Mouse (Mus musculus) frontal cortex, postnatal 36 days (tissue): Measurements from ENCODE around the gene Samsn1.
"Not testable (repeated sequence)": the region's sequence is repeated elsewhere in the genome, so short reads cannot be mapped to it uniquely, and the experiment has no call there.

Source experiments
- DNase-seq, 2 experiments: peaks; one replicate each; pipeline ENCODE4 v3.0.0; 2022; ENCODE audit warnings: low spot score in 2 of 2

The Samsn1 gene

DNA sequence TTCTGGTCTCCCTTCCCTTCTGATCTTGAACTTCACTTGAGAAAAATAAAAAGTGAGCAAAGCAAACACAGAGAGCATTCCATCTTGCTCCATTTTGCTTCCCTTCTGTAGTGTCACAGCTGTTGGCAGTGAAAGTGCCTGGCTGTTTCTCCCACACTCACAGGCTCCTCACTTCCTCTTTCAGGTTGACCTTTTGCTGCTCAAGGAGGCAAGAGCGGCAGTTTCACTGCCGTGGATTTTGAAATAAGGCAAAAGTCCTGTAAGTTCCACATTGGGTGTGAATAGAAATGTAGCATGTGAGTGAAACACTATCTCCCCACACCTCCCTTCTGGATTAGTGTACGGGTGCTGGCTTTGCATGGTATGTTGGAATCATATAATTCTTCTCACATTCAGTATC lies 144.9 kb downstream of the Samsn1 start:
- no peak for DNase-seq

DNA sequence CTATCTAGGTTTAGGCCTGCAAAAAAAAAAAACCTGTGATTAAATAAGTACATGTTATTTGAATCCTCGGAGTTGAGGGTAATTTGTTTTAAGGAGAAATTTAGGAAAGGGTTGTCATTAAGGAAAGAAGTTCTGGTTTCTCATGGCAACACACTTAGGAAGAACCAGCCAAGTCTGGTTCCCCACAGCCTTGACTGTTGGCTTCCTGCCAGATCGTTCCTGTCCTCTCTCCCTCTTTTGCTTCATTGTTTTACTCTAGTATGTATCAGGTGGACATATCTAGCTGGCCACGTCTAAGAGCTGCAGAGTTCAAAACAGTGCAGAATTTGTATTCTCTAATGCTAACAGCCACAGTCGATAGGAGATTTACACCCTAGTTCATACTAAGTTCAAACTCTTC lies 146.2 kb downstream of the Samsn1 start:
- DNase-seq = no peak

DNA sequence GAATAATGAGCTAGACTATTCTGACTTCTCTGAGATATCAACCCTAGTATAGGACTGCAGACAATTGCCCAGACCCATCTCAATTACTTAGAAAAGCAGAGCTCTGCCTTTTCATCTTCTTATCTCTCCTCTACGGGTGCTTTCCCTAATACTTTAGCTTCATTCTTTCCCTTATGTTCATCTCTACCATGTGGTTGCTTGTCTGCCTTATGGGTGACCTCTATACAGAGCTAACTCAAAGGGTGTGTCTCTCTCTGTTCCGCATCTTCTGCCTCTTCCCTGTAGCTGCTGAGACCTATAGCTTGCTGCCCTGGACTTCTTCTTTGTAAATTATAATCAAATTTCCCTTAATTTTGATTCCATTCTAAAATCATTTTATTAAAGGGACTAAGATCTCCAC lies 147.6 kb downstream of the Samsn1 start:
- DNase-seq = no peak

DNA sequence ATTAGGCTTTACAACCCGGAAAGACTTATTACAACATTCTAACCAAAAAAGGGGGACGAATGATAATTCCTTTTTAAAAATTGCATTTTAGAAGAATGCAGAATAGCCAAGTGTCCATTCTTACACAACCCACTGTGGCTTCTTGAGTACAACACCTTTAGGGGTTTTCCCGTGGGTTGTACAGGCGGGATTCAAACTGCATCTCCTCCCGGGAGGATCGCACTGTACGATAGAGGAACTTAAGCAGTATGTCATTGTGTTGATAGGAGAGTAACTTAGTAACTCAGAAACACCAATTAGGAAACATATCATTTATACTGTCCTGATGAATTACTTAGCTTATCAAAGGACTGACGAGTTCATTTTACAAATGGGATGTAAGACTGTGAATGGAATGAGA lies 149.8 kb downstream of the Samsn1 start:
- DNase-seq = no peak

DNA sequence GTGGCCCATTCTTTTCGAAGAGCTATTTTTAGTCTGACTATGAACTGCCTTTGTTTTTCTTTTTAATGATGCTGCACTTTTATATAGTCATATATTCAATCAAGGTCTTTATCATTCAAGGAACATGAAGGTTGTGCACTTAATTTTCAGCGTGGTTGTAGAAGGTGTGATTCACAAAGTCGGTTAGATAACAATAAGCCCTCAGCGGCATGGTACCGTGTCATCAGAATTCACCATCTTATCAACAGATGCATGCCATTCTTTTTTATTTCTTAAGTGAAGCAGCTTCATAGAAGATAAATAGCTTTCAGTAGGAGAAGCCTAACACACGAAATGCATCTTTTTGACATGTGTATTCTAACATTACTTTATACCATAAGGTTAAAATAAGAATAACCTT lies 154.7 kb downstream of the Samsn1 start:
- DNase-seq = no peak

DNA sequence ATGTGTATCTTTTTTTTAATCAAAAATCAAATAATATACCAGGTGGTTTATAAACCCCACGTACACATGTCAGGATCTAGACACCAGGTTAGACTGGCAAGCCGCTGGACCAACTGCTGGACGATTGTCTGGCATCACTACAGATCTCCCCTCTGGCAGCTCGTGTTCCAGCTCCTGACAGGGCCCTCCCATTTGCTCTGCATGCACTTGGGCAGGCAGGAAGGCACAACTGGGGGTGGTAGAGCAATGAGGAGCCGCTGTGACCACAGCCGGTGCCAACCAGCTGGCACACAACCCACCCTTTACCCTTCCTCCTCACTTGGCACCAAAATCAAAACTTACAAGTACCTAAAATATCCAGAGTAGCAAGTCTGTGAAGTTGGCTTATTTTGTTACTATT lies 156.6 kb downstream of the Samsn1 start:
- peak; percentile 7 to 11 for DNase-seq

DNA sequence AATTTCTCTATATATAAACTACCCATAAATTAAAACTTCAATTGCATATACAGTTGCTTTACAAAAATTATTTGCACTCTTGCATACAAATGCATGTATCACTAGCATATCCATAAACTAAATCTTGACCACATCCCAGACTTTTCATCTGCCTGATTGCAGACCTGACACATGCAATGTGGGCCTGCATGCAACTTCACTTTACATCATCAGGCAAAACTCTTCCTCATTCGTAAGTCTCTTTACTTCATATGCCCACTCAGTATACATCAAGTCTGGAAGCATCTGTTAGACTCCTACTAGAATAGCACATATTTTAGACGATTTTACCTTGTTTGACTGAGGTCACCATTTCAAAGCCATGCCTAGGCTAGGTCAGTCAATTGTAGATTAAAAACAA lies 157.4 kb downstream of the Samsn1 start:
- DNase-seq = no peak

DNA sequence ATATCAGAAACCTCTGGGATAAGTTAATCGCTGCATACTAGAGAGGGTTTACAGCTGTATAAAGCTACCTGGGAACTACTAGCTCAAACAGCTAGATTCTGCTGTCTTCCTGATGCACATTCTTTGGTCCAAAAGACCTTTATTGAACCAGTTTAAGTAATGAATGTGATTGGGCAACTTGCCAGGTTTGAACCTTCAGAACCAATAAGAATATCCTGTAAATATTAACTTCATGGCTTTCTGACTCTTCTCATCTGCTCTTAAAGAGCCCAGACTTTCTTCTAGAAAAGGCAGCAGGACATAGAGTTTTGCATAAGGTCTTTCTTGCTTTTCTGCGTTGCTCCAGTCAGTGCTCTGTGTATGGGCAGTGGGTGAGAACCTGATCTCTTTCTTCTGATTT lies 165.7 kb downstream of the Samsn1 start:
- DNase-seq = no peak

DNA sequence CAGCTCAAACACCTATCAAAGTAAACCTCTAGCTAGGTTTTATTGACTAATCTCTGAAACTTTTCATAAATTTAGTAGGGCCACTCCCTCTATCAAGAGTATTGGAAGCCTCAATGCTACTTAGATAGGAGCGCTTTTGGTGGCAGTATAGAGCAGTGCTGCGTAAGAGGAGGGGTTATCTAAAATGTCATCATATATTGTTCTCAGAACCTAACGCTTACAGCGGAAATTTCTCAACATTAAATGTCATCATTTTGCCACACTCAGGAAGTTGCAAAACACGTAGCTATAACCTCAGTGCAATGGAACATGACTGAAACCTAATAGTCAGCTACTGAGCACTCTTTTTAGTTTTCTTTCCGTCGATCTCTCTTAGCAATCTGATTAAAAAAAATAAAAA lies 166.7 kb downstream of the Samsn1 start:
- DNase-seq = no peak

DNA sequence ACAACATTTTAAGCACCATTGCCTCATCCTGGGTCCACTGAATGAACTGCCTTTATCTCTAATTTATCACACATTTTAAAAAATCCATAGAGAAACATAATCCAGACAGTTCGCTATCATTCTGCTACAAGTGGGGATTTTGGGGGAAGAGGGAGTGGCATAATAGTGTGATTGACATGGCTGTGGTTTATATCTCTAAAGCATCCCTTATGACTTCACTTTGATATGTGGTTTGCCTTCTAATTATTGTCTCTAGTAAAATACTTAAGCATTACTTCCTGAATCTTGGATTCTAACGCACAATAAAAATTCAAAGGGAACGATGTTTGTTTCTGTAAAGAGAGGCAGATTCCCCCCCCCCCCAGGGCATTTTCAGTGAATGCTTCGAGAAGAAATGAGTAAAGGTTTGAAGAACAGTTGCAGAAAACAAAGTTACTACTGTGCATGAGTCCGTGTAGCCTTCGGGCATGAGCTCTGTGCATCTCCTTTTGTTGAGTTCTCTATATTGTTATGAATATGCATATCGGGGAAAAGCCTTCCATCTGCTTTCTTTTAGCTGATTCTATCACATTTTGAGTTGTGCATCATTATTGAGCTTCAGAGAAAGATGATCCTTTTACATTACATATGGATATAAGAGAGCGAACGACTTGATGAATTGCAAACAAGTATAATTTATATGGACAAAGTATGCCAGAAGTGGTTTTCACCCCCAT lies 168.4 kb downstream of the Samsn1 start:
- DNase-seq = no peak

DNA sequence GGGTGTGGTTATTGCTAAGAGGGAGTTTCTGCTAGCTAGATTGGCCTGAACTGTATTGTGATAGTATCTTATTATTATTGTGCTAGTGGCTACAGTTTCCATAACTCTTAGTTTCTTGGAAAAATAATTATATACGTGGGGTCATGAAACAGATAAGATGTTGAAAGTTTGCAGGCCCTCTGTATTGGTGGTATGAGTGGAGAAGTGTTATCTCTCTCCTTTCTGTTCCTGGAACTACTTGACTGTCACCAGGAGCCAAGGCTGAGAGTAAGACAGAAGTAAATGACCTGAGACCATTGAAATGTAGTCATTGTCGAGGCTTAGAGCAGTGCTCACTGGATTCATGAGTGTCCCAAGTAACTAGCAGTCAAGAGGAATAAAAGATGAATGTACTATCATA lies 169.6 kb downstream of the Samsn1 start:
- no peak for DNase-seq

DNA sequence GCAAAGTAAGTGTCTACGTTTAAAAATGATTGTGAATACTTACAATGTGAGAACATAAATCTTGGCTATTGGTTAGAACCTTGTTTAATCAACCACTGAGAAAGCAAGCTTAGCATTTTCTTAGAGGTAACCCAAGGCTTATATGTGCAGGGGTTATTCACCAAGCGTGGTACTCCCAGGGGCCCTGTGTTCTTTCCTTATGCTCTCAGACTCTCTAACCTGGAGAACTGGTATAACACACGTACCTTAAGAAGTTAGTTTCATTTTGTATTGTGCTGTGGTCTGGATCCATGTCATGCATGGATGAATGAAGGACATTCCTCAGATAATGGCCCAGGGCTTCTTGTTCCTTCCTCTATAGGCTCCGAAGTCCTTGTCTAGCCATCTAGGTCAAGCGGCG lies 173.0 kb downstream of the Samsn1 start:
- DNase-seq = no peak

DNA sequence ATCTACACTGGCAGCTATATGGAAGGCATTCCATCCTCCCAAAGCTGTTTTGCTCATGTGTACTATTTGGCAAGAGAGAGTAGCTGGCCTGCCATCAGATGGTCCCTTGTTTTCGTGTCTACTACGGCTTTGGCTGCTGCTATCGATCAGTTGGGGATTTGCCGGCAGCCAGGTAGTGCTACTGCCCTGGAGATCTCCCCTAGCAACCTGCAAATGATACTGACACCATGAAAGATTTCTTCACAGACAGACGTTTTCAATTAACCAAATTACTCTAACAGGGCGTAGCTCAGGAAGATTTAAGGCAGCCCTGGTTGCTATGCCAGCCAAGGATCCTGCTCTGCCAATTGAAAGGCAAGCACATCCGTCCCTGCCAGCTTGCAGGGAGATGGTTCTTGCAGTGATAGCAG lies 178.4 kb downstream of the Samsn1 start:
- DNase-seq = peak in 1 of 2 experiments; percentile 8

DNA sequence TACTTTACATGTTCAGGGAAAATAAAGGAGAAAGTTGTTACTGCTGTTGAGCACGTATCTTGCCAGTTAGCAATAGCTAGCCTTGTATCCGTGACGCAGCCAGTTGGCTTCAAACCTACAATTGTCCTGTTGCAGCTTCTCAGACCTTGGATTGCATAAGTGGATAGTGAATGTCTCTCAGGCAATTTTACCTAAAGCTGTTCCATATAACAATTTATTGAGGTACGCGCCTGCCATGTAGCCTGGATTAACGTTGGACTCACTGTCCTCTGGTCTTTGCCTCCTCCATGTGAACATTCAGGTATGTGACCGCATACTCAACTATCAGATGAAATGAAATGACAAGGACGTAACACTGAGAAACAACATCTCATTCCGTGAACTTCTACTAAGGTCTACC lies 179.1 kb downstream of the Samsn1 start:
- no peak for DNase-seq

DNA sequence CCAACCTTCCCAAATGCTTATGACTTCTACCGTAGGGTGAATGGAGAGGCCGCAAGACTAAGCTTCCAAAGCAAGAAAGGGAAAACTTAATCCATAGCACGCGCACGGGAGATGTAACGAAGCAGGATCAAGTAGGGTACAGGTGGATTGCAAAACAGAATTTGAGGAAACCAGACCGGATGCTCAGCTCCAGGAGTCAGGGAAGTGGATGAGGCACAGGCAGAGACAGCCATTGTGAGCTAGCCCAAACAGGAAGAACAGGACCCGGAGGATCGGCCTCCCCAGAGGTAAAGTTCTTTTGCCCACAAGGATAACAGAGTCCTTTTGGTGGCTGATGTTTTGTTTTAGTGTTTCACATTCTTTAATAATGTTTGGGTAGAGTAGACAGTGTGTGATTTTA lies 179.5 kb downstream of the Samsn1 start:
- no peak for DNase-seq

DNA sequence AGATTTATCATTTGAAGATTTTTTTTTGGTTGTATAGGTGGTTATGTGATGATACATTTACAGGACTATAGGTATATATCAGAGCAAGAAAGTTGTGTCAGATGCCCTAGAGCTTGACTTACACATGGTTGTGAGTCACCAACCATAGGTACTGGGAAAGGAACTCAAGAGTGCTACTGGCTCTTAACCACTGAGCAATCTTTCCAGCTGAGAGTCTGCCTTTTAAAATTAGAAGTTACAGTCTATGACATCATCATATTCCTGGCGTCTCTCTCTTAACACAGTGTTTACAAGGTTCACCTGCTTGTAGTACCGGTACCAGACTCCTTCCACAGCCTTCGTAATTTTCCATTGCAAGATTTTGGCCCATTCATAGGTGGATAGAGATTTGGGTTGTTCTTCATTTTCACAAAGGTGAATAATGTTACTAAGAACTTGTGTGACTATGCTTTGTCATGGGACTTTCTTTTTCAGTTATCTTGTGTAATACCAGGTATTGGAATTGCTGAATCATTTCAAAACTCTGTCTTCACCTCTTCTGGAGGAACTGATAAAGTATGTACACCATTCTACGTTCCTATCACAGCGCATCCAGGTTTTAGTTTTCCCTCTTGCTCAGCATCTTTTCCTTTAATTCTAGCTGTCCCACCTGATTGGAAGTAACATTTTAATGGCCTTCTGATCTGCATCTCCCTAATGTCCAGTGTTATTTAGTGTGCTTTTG lies 184.2 kb downstream of the Samsn1 start:
- DNase-seq = no peak

DNA sequence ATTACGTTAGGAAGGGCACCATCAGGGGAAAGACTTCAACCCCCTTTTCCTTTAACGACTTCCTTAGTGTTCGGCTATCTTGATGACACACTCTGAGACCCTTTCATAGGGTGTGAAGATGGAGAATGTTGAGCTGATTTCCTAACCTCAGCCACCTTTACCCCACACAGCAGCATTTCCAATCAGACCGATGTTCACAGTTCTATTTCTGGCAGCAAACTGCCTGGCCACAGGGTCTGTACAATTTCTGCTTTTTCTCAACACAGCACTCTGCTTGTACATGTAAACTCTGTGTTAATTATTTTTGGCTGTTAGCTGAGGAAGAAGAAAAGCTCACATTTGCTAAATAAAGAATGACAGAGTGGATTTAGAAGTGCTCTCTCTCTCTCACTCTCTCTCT lies 190.7 kb downstream of the Samsn1 start:
- no peak for DNase-seq

DNA sequence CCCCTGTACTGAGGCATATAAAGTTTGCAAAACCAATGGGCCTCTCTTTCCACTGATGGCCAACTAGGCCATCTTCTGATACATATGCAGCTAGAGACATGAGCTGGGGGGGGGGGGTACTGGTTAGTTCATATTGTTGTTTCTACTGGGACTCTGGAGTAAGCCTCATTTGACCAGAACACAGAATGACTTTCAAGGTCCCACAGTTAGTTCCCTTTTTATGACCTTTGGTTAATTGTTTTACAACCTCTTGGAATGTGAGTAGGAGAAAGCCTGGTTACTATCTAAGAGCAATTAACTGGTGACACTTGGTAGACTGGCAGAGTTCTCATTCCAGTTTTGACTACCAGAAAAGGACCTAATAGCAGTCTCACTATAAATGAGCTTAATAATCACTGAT lies 195.1 kb downstream of the Samsn1 start:
- not testable (repeated sequence) for DNase-seq

DNA sequence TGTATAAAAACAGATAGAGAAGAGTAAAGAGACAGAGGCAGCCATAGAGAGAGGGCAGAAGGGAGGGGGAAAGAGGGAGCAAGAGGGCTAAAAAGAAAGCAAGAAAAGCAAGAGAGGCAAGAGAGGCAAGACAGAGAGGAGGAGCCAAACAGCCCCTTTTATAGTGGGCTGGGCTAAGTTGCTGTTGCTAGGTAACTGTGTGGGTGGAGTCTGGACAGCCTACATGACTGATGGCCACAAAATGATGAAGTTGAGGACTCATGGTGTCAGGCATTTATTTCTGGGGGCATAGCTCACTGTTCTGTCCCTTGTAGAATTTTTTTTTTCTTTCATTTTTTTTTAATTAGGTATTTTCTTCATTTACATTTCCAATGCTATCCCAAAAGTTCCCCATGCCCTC lies 195.6 kb downstream of the Samsn1 start:
- no peak for DNase-seq

DNA sequence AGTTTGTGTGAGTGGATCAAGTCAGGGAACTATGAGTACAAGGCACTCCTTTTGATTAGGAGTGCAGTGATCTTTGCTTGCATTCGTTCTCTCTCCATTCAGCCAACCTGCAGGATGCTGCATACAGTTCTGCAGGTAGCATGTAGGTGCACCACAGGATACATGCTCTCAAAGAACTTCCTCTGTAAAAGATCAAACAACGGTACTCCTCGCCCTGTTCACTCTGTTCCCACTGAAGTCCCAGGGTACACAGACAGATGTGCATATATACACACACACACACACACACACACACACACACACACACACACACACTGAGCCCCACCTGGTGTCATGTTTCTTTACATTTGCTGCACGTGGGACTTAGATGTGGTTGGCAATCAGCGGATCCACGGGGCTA lies 198.9 kb downstream of the Samsn1 start:
- DNase-seq = no peak

DNA sequence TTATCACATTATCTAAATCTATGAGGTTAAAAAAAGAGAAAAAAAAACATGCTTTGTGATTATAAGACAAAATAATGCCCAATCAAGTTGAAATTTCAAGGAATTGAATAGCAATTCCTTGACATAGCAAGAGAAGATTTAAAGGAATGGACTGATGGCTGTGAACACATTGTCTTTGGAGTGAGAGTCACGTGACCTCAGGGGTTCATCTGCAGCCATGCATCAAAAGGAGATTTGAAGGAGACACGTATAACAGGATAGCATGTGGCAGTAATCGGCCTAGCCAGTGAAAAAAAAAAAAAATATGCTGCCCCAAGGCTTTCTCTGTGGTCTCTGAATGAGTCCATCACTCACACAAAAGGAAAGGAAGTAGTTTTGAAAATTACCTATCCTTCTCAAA lies 201.1 kb downstream of the Samsn1 start:
- DNase-seq = no peak
